Mouse (Mus musculus) intestine, embryonic 15.5 days (tissue): Measurements from ENCODE around the gene Arglu1. TPM values are rescaled to one million over a fixed set of nuclear protein-coding genes. Genes with fewer than 3 reads are reported as not detected.

ENCODE experiments used
- polyA plus RNA-seq: library from polyadenylated mRNA; unstranded; fragments of >200 nt; fragmentation: Nextera tagmentation; extraction: Ambion mirVana; gene quantifications from 2 replicates; pipeline ENCODE4 v1.2.1, GENCODE M21; 2015

The Arglu1 gene
- polyA plus RNA-seq, 1 experiment from 2014 or later: 121 TPM

Other genes with a start within 250 kb of the Arglu1 start
- gene Efnb2, start 29.3 kb downstream of the Arglu1 start, polyA plus RNA-seq: 14.1 TPM in 2 replicates